Mouse (Mus musculus): ENCODE measurements at regions not wholly inside any gene's neighbourhood (a gene's known extent, or its start where the extent isn't known, plus 50 kb on each side); places are given as distances from the start of the nearest gene placed in this dataset.
A peak's percentile ranks its signal among the peaks of the same experiment; 100 is the strongest.

GRCm38 (mm10) chr19:14333041-14334012 lies 264.5 kb downstream of the Tle4 start:
- Histone ChIP-seq H3K4me1 (ENCODE audit: control insufficient read depth, insufficient read depth, low read length) (no peaks in the 10 kb centered on the region), H3K27ac (replicated peaks; ENCODE audit: low read depth, low read length) (no peak overlapping the region), H3K9ac (replicated peaks; ENCODE audit: low read length) (no peak overlapping the region), H3K4me2 (ENCODE audit: low read depth, low read length) (no peak overlapping the region), H3K36me3 (replicated peaks; ENCODE audit: control insufficient read depth, insufficient read depth, low read depth, low read length) (no peaks in the 10 kb centered on the region), H3K27me3 (ENCODE audit: control insufficient read depth, insufficient read depth, low read length) (no peaks in the 10 kb centered on the region), H3K9me3 (replicated peaks; ENCODE audit: control insufficient read depth, low read length) (no peaks in the 10 kb centered on the region), H3K4me3 (ENCODE audit: low read depth, low read length) (no peak overlapping the region)
- DNase-seq (ENCODE audit: low spot score) (no peak), ATAC-seq (replicated peaks; ENCODE audit: insufficient number of reproducible peaks, low FRiP score, low TSS enrichment, low read depth) (no peak)
- WGBS = 38% methylated on average over 6 of the region's 6 CpGs

- Histone ChIP-seq H3K4me1 (ENCODE audit: control insufficient read depth, insufficient read depth, low read length) (no peaks in the 10 kb centered on the region), H3K9me3 (replicated peaks; ENCODE audit: control insufficient read depth, low read length) (no peaks in the 10 kb centered on the region), H3K36me3 (replicated peaks; ENCODE audit: control insufficient read depth, insufficient read depth, low read depth, low read length) (no peaks in the 10 kb centered on the region), H3K27ac (replicated peaks; ENCODE audit: low read depth, low read length) (no peak overlapping the region), H3K27me3 (ENCODE audit: control insufficient read depth, insufficient read depth, low read length) (no peaks in the 10 kb centered on the region), H3K4me3 (ENCODE audit: low read depth, low read length) (no peak overlapping the region), H3K9ac (replicated peaks; ENCODE audit: low read length) (no peak overlapping the region), H3K4me2 (ENCODE audit: low read depth, low read length) (no peak overlapping the region)
- no peak for ATAC-seq (replicated peaks; ENCODE audit: insufficient number of reproducible peaks, low FRiP score, low TSS enrichment, low read depth)
- DNase-seq (ENCODE audit: low spot score) = peak; percentile 29
- 20% methylated on average over 5 of the region's 5 CpGs for WGBS
Observed at GRCm38 (mm10) chr19:14337025-14337424, 260.8 kb downstream of the Tle4 start.

GRCm38 (mm10) chr19:14340759-14341158 lies 257.1 kb downstream of the Tle4 start:
- H3K4me2 ChIP-seq (ENCODE audit: low read depth, low read length) = no peak overlapping the region
- no peak overlapping the region for H3K4me3 ChIP-seq (ENCODE audit: low read depth, low read length)
- H3K36me3 ChIP-seq (replicated peaks; ENCODE audit: control insufficient read depth, insufficient read depth, low read depth, low read length) = no peaks in the 10 kb centered on the region
- ATAC-seq (replicated peaks; ENCODE audit: insufficient number of reproducible peaks, low FRiP score, low TSS enrichment, low read depth) = no peak
- 95% methylated on average over 2 of the region's 2 CpGs for WGBS
- H3K4me1 ChIP-seq (ENCODE audit: control insufficient read depth, insufficient read depth, low read length) = no peaks in the 10 kb centered on the region
- no peak overlapping the region for H3K27ac ChIP-seq (replicated peaks; ENCODE audit: low read depth, low read length)
- H3K9me3 ChIP-seq (replicated peaks; ENCODE audit: control insufficient read depth, low read length) = no peaks in the 10 kb centered on the region
- H3K27me3 ChIP-seq (ENCODE audit: control insufficient read depth, insufficient read depth, low read length) = no peaks in the 10 kb centered on the region
- DNase-seq (ENCODE audit: low spot score) = no peak
- H3K9ac ChIP-seq (replicated peaks; ENCODE audit: low read length) = no peak overlapping the region

- Histone ChIP-seq H3K27me3 (ENCODE audit: control insufficient read depth, insufficient read depth, low read length) (no peaks in the 10 kb centered on the region), H3K36me3 (replicated peaks; ENCODE audit: control insufficient read depth, insufficient read depth, low read depth, low read length) (no peaks in the 10 kb centered on the region), H3K4me1 (ENCODE audit: control insufficient read depth, insufficient read depth, low read length) (no peaks in the 10 kb centered on the region), H3K4me2 (ENCODE audit: low read depth, low read length) (no peak overlapping the region), H3K9me3 (replicated peaks; ENCODE audit: control insufficient read depth, low read length) (no peaks in the 10 kb centered on the region), H3K9ac (replicated peaks; ENCODE audit: low read length) (no peak overlapping the region), H3K27ac (replicated peaks; ENCODE audit: low read depth, low read length) (no peak overlapping the region), H3K4me3 (ENCODE audit: low read depth, low read length) (no peak overlapping the region)
- ATAC-seq (replicated peaks; ENCODE audit: insufficient number of reproducible peaks, low FRiP score, low TSS enrichment, low read depth) = no peak
- WGBS = 67% methylated on average over 5 of the region's 5 CpGs
- DNase-seq (ENCODE audit: low spot score) = no peak
Observed at GRCm38 (mm10) chr19:14343890-14344289, 254.0 kb downstream of the Tle4 start.

- WGBS = 80% methylated on average over 3 of the region's 3 CpGs
- H3K9ac ChIP-seq (replicated peaks; ENCODE audit: low read length) = no peak overlapping the region
Observed at GRCm38 (mm10) chr19:14344467-14344866, 253.4 kb downstream of the Tle4 start.

GRCm38 (mm10) chr19:14347026-14347425 lies 250.8 kb downstream of the Tle4 start:
- Histone ChIP-seq H3K27me3 (ENCODE audit: control insufficient read depth, insufficient read depth, low read length) (no peaks in the 10 kb centered on the region), H3K36me3 (replicated peaks; ENCODE audit: control insufficient read depth, insufficient read depth, low read depth, low read length) (no peaks in the 10 kb centered on the region)
- WGBS = 67% methylated on average over 2 of the region's 2 CpGs

More at GRCm38 (mm10) chr19:14344467-14344866, 253.4 kb downstream of the Tle4 start:
- Histone ChIP-seq H3K36me3 (replicated peaks; ENCODE audit: control insufficient read depth, insufficient read depth, low read depth, low read length) (no peaks in the 10 kb centered on the region), H3K27ac (replicated peaks; ENCODE audit: low read depth, low read length) (no peak overlapping the region), H3K4me3 (ENCODE audit: low read depth, low read length) (no peak overlapping the region), H3K4me1 (ENCODE audit: control insufficient read depth, insufficient read depth, low read length) (no peaks in the 10 kb centered on the region), H3K9me3 (replicated peaks; ENCODE audit: control insufficient read depth, low read length) (no peaks in the 10 kb centered on the region), H3K27me3 (ENCODE audit: control insufficient read depth, insufficient read depth, low read length) (no peaks in the 10 kb centered on the region), H3K4me2 (ENCODE audit: low read depth, low read length) (no peak overlapping the region)
- DNase-seq (ENCODE audit: low spot score) = no peak
- ATAC-seq (replicated peaks; ENCODE audit: insufficient number of reproducible peaks, low FRiP score, low TSS enrichment, low read depth) = no peak

GRCm38 (mm10) chr19:14347429-14347828 lies 250.4 kb downstream of the Tle4 start:
- H3K9ac ChIP-seq (replicated peaks; ENCODE audit: low read length) = no peak overlapping the region
- no peaks in the 10 kb centered on the region for H3K4me1 ChIP-seq (ENCODE audit: control insufficient read depth, insufficient read depth, low read length)
- ATAC-seq (replicated peaks; ENCODE audit: insufficient number of reproducible peaks, low FRiP score, low TSS enrichment, low read depth) (no peak), DNase-seq (ENCODE audit: low spot score) (no peak)
- H3K27ac ChIP-seq (replicated peaks; ENCODE audit: low read depth, low read length) = no peak overlapping the region
- no peaks in the 10 kb centered on the region for H3K9me3 ChIP-seq (replicated peaks; ENCODE audit: control insufficient read depth, low read length)
- no peaks in the 10 kb centered on the region for H3K36me3 ChIP-seq (replicated peaks; ENCODE audit: control insufficient read depth, insufficient read depth, low read depth, low read length)
- H3K4me3 ChIP-seq (ENCODE audit: low read depth, low read length) = no peak overlapping the region
- H3K4me2 ChIP-seq (ENCODE audit: low read depth, low read length) = no peak overlapping the region
- no peaks in the 10 kb centered on the region for H3K27me3 ChIP-seq (ENCODE audit: control insufficient read depth, insufficient read depth, low read length)

More at GRCm38 (mm10) chr19:14347026-14347425, 250.8 kb downstream of the Tle4 start:
- H3K4me3 ChIP-seq (ENCODE audit: low read depth, low read length) = no peak overlapping the region
- ATAC-seq (replicated peaks; ENCODE audit: insufficient number of reproducible peaks, low FRiP score, low TSS enrichment, low read depth) (no peak), DNase-seq (ENCODE audit: low spot score) (no peak)
- H3K9me3 ChIP-seq (replicated peaks; ENCODE audit: control insufficient read depth, low read length) = no peaks in the 10 kb centered on the region
- H3K27ac ChIP-seq (replicated peaks; ENCODE audit: low read depth, low read length) = no peak overlapping the region
- H3K4me1 ChIP-seq (ENCODE audit: control insufficient read depth, insufficient read depth, low read length) = no peaks in the 10 kb centered on the region
- H3K4me2 ChIP-seq (ENCODE audit: low read depth, low read length) = no peak overlapping the region
- no peak overlapping the region for H3K9ac ChIP-seq (replicated peaks; ENCODE audit: low read length)

GRCm38 (mm10) chr19:14349753-14350152 lies 248.1 kb downstream of the Tle4 start:
- WGBS = 88% methylated on average over 2 of the region's 2 CpGs
- Histone ChIP-seq H3K4me3 (ENCODE audit: low read depth, low read length) (no peak overlapping the region), H3K4me1 (ENCODE audit: control insufficient read depth, insufficient read depth, low read length) (no peaks in the 10 kb centered on the region), H3K27me3 (ENCODE audit: control insufficient read depth, insufficient read depth, low read length) (no peaks in the 10 kb centered on the region), H3K4me2 (ENCODE audit: low read depth, low read length) (no peak overlapping the region), H3K9me3 (replicated peaks; ENCODE audit: control insufficient read depth, low read length) (no peaks in the 10 kb centered on the region), H3K9ac (replicated peaks; ENCODE audit: low read length) (no peak overlapping the region), H3K27ac (replicated peaks; ENCODE audit: low read depth, low read length) (no peak overlapping the region), H3K36me3 (replicated peaks; ENCODE audit: control insufficient read depth, insufficient read depth, low read depth, low read length) (no peaks in the 10 kb centered on the region)
- no peak for ATAC-seq (replicated peaks; ENCODE audit: insufficient number of reproducible peaks, low FRiP score, low TSS enrichment, low read depth)
- DNase-seq (ENCODE audit: low spot score) = no peak

Data from embryonic facial prominence, embryonic 11.5 days (tissue).